Mouse (Mus musculus) lung, embryonic 15.5 days (tissue): ENCODE measurements around the gene Gm21981. TPM values are rescaled to one million over a fixed set of nuclear protein-coding genes. Genes with fewer than 3 reads are reported as not detected.

ENCODE experiments used
- ATAC-seq: fragments of 200-750 bp; cut with Nextera tagmentation; 2 replicates; pipeline ENCODE4 v1.8.0; 2017; ENCODE audit warnings: moderate number of reproducible peaks, borderline replicate concordance; ENCODE audit not compliant: low FRiP score, low TSS enrichment; ENCODE audit errors: extremely low read depth
- H3K27ac ChIP-seq: fragments of 300-500 bp; sonication (generic); 2 replicates; pipeline ENCODE4 v1.5.1; 2015; ENCODE audit warnings: moderate library complexity, mild to moderate bottlenecking, inconsistent platforms
- H3K27me3 ChIP-seq: fragments of 300-500 bp; sonication (generic); 2 replicates; pipeline ENCODE4 v1.6.1; 2015; ENCODE audit warnings: inconsistent platforms
- H3K36me3 ChIP-seq: fragments of 300-500 bp; sonication (generic); 2 replicates; pipeline ENCODE4 v1.6.1; 2015; ENCODE audit warnings: inconsistent platforms
- H3K4me1 ChIP-seq: fragments of 300-500 bp; sonication (generic); 2 replicates; pipeline ENCODE4 v1.6.1; 2015; ENCODE audit warnings: inconsistent platforms
- H3K4me2 ChIP-seq: fragments of 300-500 bp; sonication (generic); 2 replicates; pipeline ENCODE4 v1.6.1; 2015; ENCODE audit warnings: inconsistent platforms, mild to moderate bottlenecking, moderate library complexity
- H3K4me3 ChIP-seq: fragments of 300-500 bp; sonication (generic); 2 replicates; pipeline ENCODE4 v1.5.1; 2015; ENCODE audit warnings: mild to moderate bottlenecking, inconsistent platforms
- H3K9ac ChIP-seq: fragments of 300-500 bp; sonication (generic); 2 replicates; pipeline ENCODE4 v1.6.1; 2015; ENCODE audit warnings: inconsistent platforms
- H3K9me3 ChIP-seq: fragments of 300-500 bp; sonication (generic); 2 replicates; pipeline ENCODE4 v1.6.1; 2016; ENCODE audit warnings: inconsistent platforms
- WGBS: fragments of 180-500 bp; shearing (Covaris S2); methylation state at CpG from one replicate; pipeline ENCODE4 v1.1.7; 2015; 5-methylcytosine and 5-hydroxymethylcytosine counted together
- polyA plus RNA-seq: library from polyadenylated mRNA; unstranded; fragments of >200 nt; fragmentation: Nextera tagmentation; extraction: Ambion mirVana; gene quantifications from 2 replicates; pipeline ENCODE4 v1.2.1, GENCODE M21; 2015

Gm21981 gene
- polyA plus RNA-seq, 1 experiment from 2014 or later, result 0.45 TPM

DNA sequence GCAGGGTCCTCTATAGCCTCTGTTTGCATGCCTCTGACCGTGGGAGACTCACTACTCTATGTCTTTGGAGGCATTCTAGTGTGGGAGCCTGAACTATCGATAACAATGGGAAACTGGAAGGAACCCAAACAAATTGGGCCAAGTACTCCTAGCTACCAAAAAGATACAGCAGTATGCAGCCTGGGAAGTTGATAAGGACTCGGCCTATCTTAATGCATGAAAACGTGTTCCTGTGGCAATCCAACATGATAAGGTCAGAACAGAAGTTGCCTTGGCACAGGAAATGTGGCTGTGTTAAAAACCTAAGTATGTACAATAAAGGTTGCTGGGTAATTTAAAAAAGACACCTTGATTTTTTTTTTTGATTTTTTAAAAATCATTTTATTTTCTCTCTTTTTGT is 26.9 kb upstream of the Gm21981 start:
- Histone ChIP-seq H3K36me3 (no peaks in the 10 kb centered on the region), H3K4me1 (no peaks in the 10 kb centered on the region), H3K9me3 (no peaks in the 10 kb centered on the region), H3K9ac (no peak overlapping the region), H3K4me2 (no peak overlapping the region), H3K4me3 (no peak overlapping the region), H3K27me3 (no peaks in the 10 kb centered on the region), H3K27ac (no peak overlapping the region)
- WGBS, result 68% methylated on average over 4 of the region's 4 CpGs
- ATAC-seq, result no peak

DNA sequence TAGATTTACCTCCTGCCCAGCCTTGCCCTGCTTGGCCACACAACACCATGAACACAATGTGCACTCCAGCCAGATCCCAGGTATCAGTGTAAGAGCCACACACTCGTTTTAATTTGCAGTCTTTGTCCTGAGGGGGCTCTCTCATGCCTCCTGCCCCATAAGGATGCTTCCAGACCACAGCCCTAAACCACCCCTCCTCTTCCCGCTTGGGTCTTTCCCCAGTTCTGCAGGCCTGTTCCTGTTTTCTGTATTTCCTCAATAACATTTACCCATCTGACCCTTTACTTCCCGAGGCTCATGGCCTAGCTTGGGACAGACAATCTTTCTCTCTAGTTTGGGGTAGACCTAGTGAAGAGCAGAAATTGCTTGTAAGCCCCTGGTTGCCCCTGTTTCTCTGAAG is 20.8 kb upstream of the Gm21981 start:
- H3K4me1 ChIP-seq, result no peaks in the 10 kb centered on the region
- H3K9ac ChIP-seq, result no peak overlapping the region
- no peak overlapping the region for H3K4me2 ChIP-seq
- H3K27me3 ChIP-seq, result no peaks in the 10 kb centered on the region
- 53% methylated on average over 3 of the region's 3 CpGs for WGBS
- H3K36me3 ChIP-seq, result no peaks in the 10 kb centered on the region
- H3K27ac ChIP-seq, result no peak overlapping the region
- H3K9me3 ChIP-seq, result no peaks in the 10 kb centered on the region
- no peak for ATAC-seq
- H3K4me3 ChIP-seq, result no peak overlapping the region

DNA sequence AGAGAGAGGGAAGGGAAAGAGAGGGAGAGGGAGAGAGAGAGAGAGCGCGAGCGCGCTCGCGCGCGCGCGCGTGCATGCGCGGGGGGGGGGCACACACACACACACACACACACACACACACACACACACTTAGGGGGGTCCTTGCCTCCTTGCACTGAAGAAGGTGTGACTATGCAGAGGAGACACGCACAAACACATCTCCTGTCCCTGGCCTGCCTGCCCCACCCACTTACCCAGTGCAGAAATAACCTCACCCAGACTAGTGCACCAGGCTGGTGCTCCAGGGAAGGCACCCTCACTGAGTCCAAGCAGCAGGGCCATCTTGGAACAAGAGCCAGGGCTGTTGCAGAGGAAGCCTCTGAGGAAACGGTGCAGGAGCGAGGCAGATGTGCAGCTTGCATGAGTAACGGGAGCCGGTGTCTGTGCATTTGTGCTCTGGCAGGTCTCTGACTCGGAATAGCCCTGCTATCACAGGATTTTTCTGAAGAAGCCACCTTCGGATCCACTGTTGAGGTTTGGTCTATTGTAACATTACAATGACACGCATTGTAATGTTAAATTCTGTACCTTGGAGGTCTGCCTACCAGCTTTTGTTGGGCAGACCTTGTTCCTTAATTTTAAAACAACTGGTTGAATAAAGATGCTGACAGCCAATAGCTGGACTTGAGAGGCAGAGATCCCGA is 18.8 kb upstream of the Gm21981 start:
- Histone ChIP-seq H3K27ac (no peak overlapping the region), H3K4me2 (no peak overlapping the region), H3K9me3 (no peaks in the 10 kb centered on the region), H3K4me1 (no peaks in the 10 kb centered on the region), H3K4me3 (no peak overlapping the region), H3K9ac (no peak overlapping the region), H3K27me3 (no peaks in the 10 kb centered on the region), H3K36me3 (no peaks in the 10 kb centered on the region)
- ATAC-seq, result no peak
- 58% methylated on average over 11 of the region's 22 CpGs for WGBS

DNA sequence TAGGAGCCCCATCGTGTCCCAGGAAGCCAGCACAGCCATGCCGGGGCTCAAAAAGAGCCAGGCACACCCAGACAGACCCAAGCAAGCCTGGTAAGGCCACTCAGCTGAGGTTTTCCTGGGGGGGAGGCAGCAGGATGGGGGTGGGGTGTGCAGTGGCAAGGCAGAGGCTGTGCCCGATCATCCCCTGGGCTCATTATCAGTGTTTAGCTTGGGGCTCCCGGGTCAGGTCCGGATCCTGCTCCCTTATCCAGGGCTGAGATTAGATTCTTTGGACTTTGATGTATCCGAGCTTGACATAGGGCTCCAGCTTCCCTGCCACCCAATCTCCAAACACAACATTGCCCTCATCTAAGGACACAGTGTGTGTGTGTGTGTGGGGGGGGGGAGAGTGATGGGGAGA is 17.6 kb upstream of the Gm21981 start:
- Histone ChIP-seq H3K4me2 (no peak overlapping the region), H3K27me3 (no peaks in the 10 kb centered on the region), H3K36me3 (no peaks in the 10 kb centered on the region), H3K4me1 (0 out of 2 replicates have a peak, but pooled peaks cover under 1% of the 10 kb centered on the region), H3K9me3 (no peaks in the 10 kb centered on the region), H3K4me3 (no peak overlapping the region), H3K27ac (no peak overlapping the region), H3K9ac (no peak overlapping the region)
- whole genome bisulfite sequencing, result 36% methylated on average over 6 of the region's 6 CpGs
- no peak for ATAC-seq

DNA sequence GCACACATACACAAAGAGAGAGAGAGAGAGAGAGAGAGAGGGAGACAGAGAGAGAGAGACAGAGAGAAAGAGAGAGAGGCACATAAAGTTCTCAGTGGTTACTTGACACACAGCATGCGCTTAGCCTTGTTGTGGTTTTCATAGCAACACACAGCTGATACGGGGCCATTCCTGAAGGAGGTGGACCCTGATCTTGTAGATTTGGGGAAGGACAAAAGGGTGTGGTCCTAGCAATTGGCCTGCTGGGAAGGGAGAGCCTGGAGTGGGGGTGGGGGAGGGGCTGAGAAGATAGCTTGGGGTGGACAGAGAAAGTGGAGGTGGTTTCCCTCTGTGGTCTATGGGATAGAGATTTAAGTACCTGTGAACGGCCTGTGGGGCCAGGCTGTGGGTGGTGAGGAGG is 15.8 kb upstream of the Gm21981 start:
- no peak overlapping the region for H3K9ac ChIP-seq
- WGBS, result 62% methylated on average over 3 of the region's 3 CpGs
- H3K27me3 ChIP-seq, result no peaks in the 10 kb centered on the region
- H3K4me2 ChIP-seq, result no peak overlapping the region
- no peak overlapping the region for H3K4me3 ChIP-seq
- no peak for ATAC-seq
- no peaks in the 10 kb centered on the region for H3K9me3 ChIP-seq
- no peaks in the 10 kb centered on the region for H3K36me3 ChIP-seq
- peaks cover 10% of the 10 kb centered on the region; the same call in 1 of the 2 replicates for H3K4me1 ChIP-seq
- no peak overlapping the region for H3K27ac ChIP-seq

DNA sequence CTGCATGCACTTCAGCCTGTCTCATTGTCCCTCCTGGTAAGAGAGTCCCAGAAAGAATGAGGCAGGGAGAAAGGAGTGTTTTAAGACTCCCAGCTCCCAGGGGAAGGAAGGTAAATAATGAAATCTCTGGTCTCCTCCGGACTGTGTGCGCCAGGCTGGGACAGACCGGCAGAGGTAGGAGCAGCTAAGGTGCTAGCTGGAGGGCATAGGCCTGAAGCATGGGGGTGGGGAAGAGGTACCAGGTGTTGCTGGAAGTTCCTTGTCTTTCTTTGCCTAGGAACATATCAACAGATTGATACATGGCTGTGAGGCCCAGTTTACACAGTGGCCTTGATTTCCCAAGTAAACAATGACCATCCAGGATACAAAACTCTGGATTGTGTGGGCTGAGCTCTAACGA is 14.7 kb upstream of the Gm21981 start:
- H3K4me1 ChIP-seq, result peaks cover 10% of the 10 kb centered on the region; the same call in 1 of the 2 replicates
- no peak overlapping the region for H3K27ac ChIP-seq
- no peaks in the 10 kb centered on the region for H3K9me3 ChIP-seq
- no peak overlapping the region for H3K4me2 ChIP-seq
- no peaks in the 10 kb centered on the region for H3K36me3 ChIP-seq
- no peaks in the 10 kb centered on the region for H3K27me3 ChIP-seq
- no peak overlapping the region for H3K4me3 ChIP-seq
- ATAC-seq, result no peak
- 44% methylated on average over 4 of the region's 4 CpGs for WGBS
- H3K9ac ChIP-seq, result no peak overlapping the region

DNA sequence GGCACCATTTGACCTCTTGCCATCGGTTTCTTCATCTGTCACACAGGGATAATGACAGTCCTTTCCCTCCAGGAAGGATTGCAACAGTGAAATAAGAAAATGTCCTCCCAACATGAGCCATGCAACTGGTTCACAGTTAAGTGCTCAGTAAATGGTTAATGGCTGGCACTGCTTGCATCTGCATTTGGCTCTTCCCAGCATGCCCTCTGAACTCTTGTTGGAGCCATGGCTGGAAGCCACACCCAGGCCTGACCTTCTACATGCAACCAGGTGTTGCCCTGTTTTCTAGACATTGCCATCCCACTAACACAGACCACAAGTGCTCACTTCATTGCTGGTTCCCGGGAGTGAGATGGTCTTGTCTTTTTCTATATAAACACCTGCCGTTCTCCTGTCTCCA is 13.7 kb upstream of the Gm21981 start:
- no peak overlapping the region for H3K4me2 ChIP-seq
- no peak overlapping the region for H3K4me3 ChIP-seq
- no peak for ATAC-seq
- H3K27ac ChIP-seq, result no peak overlapping the region
- 70% methylated on average over 3 of the region's 3 CpGs for WGBS
- H3K36me3 ChIP-seq, result 0 out of 2 replicates have a peak, but pooled peaks cover 5% of the 10 kb centered on the region
- no peak overlapping the region for H3K9ac ChIP-seq
- no peaks in the 10 kb centered on the region for H3K27me3 ChIP-seq
- H3K4me1 ChIP-seq, result peaks cover 15% of the 10 kb centered on the region; the same call in 1 of the 2 replicates
- H3K9me3 ChIP-seq, result no peaks in the 10 kb centered on the region

DNA sequence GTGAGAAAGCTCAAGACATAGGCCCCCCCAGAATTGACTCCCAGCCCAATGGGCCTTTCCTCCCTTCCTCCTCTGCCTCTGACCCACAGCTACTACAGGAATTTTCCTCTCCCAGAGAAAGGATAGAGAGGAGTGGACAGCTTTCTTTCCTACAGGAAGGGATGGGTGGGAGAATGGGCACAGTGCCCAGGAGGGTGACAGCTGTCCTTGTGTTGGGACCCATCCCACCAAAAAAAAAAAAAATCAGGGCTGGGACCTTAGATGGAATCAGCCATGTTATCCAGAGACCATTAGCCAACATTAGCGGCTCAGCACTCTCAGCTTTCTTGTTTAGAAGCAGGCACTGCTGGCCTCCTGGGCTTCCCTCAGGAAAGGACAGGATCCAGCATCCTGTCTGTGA is 11.9 kb upstream of the Gm21981 start:
- no peak overlapping the region for H3K9ac ChIP-seq
- ATAC-seq, result no peak
- 42% methylated on average over 1 of the region's 1 CpGs for WGBS
- no peaks in the 10 kb centered on the region for H3K27me3 ChIP-seq
- H3K27ac ChIP-seq, result no peak overlapping the region
- no peaks in the 10 kb centered on the region for H3K9me3 ChIP-seq
- H3K36me3 ChIP-seq, result 0 out of 2 replicates have a peak, but pooled peaks cover 5% of the 10 kb centered on the region
- no peak overlapping the region for H3K4me2 ChIP-seq
- H3K4me3 ChIP-seq, result no peak overlapping the region
- H3K4me1 ChIP-seq, result peaks cover 18% of the 10 kb centered on the region

DNA sequence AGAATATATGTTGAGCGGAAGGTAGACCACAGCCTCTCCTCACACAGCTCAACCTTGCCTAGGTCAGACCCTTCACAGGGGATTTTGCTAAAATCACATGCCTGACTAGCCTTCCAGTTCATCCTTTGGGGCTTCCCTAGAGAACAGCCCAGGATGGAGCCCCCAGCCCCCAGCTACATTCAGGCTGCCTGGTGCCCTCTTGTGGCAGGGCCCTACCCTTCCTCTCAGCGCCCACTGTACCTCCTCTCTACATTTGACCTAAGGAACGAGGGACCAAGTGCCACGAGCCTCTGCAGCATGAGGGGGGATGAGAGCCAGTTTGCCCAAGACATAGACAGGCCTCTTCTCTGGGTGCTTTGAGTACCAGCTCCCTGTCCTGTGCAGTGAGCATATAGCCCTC is 10.4 kb upstream of the Gm21981 start:
- H3K27ac ChIP-seq, result no peak overlapping the region
- H3K36me3 ChIP-seq, result peaks cover 5% of the 10 kb centered on the region; the same call in 1 of the 2 replicates
- H3K27me3 ChIP-seq, result no peaks in the 10 kb centered on the region
- H3K4me2 ChIP-seq, result no peak overlapping the region
- 71% methylated on average over 4 of the region's 4 CpGs for WGBS
- H3K9ac ChIP-seq, result no peak overlapping the region
- no peak overlapping the region for H3K4me3 ChIP-seq
- ATAC-seq, result no peak
- H3K4me1 ChIP-seq, result peaks cover 29% of the 10 kb centered on the region
- no peaks in the 10 kb centered on the region for H3K9me3 ChIP-seq

DNA sequence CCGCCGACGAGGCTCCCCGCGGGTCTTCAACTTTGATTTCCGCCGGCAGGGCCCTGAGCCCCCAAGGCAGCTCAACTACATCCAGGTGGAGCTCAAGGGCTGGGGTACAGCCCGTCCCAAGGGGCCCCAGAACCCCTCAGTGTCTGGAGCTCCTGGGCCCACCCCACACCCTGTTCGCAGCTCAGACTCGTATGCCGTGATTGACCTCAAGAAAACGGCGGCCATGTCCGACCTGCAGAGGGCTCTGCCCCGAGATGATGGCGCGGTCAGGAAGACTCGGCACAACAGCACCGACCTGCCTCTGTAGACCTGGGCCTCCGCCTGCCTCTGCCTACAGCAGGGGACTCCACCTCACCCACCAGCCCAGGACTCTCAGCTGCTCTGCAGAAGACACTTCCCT is 9.3 kb upstream of the Gm21981 start:
- no peak overlapping the region for H3K9ac ChIP-seq
- WGBS, result 31% methylated on average over 20 of the region's 20 CpGs
- H3K36me3 ChIP-seq, result peaks cover 5% of the 10 kb centered on the region; the same call in 1 of the 2 replicates
- H3K9me3 ChIP-seq, result no peaks in the 10 kb centered on the region
- ATAC-seq, result no peak
- H3K4me1 ChIP-seq, result peaks cover 33% of the 10 kb centered on the region
- peak overlapping the region; percentile 44 for H3K4me2 ChIP-seq
- no peaks in the 10 kb centered on the region for H3K27me3 ChIP-seq
- peak overlapping the region; percentile 87 for H3K27ac ChIP-seq
- 0 out of 2 replicates have a peak overlapping the region, but pooled peaks have one; percentile 5 for H3K4me3 ChIP-seq

DNA sequence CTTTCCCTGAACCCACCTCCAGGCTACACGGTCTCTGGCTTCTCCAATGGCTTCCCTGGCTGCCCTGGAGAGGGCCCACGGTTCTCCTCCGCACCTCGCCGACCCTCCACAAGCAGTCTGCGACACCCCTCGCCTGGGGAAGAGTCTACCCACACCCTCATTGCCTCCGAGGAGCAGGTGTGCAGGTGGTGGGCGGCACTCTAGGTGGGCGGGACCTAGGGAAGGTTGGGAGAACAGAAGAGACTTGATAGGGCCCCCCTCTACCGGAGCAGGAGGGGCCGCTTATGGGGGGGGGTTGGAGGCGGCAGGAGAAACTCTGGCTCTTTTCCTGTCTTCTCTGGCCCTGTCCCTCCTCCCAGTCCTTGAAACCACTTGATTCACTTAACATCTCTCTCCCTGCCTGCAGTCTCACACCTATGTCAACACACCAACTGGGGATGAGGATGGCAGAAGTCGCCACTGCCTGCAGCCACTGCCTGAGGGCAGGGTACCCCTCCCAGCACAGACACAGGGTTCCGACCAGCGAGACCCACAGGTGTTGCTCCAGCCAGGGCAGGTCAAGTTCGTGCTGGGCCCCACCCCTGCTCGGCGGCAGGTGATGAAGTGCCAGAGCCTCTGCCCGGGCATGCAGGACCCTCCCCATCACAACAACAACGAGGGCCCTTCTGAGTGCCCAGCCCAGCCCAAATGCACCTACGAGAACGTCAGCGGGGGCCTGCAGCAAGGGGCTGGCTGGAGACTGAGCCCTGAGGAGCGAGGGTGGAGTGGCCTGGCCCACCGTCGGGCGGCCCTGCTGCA is 8.5 kb upstream of the Gm21981 start:
- H3K9me3 ChIP-seq, result no peaks in the 10 kb centered on the region
- H3K27ac ChIP-seq, result peak overlapping the region; percentile 87
- ATAC-seq, result peak; percentile 68
- H3K4me2 ChIP-seq, result peak overlapping the region; percentile 44
- no peak overlapping the region for H3K9ac ChIP-seq
- 37% methylated on average over 26 of the region's 28 CpGs for WGBS
- H3K4me1 ChIP-seq, result peaks cover 33% of the 10 kb centered on the region
- peaks cover 5% of the 10 kb centered on the region; the same call in 1 of the 2 replicates for H3K36me3 ChIP-seq
- H3K27me3 ChIP-seq, result no peaks in the 10 kb centered on the region
- H3K4me3 ChIP-seq, result 0 out of 2 replicates have a peak overlapping the region, but pooled peaks have one; percentile 5

DNA sequence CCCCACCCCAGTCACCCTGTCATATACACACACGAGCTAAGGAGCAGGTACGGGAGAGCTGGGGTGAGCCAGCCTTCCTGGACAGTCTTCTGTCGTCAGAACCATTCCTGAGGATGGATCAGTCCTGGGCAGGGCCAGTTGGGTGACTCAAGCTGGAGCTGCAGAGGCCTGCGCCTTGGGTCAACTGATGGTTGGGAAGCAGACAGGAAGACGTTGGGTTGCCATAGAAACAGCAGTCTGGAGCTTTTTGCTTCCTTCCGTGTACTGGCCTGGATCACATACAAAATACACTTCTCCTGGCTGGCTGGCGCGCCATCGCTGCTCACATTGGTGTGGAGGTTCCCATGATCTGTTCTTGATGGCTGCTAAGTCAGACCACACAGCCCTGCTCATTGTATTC is 7.5 kb upstream of the Gm21981 start:
- Histone ChIP-seq H3K27ac (peak overlapping the region; percentile 87), H3K4me3 (no peak overlapping the region), H3K4me1 (peaks cover 32% of the 10 kb centered on the region), H3K9me3 (no peaks in the 10 kb centered on the region), H3K27me3 (no peaks in the 10 kb centered on the region), H3K4me2 (no peak overlapping the region; the same call in 1 of the 2 replicates), H3K9ac (no peak overlapping the region), H3K36me3 (peaks cover 5% of the 10 kb centered on the region; the same call in 1 of the 2 replicates)
- 66% methylated on average over 9 of the region's 9 CpGs for WGBS
- ATAC-seq, result no peak
